Mouse (Mus musculus) CD8-positive naive resting alpha-beta T cell, adult 2 months (primary cell): ENCODE data around the gene Pak6.
"Not testable (repeated sequence)": the region's sequence is repeated elsewhere in the genome, so short reads cannot be mapped to it uniquely, and the experiment has no call there.

Experiments used
- DNase-seq, 2 experiments: peaks; one replicate each; pipeline ENCODE4 v3.0.0; 2022; ENCODE audit warnings: low read depth in 2 of 2, low spot score in 2 of 2

The Pak6 gene

GRCm38 (mm10) chr2:118662902-118663803 is at the start of gene Pak6:
Pak6 (plus strand) TSS chr2:118663303.
- peak; percentile 16 to 37 for DNase-seq

GRCm38 (mm10) chr2:118618013-118618412 is 45.1 kb upstream of the Pak6 start:
- no peak for DNase-seq

- no peak for DNase-seq
These were observed 43.0 kb upstream of the Pak6 start for GRCm38 (mm10) chr2:118620101-118620500.

- no peak for DNase-seq
These were observed 42.5 kb upstream of the Pak6 start for GRCm38 (mm10) chr2:118620608-118621007.

- DNase-seq = no peak
These were observed 33.8 kb upstream of the Pak6 start for GRCm38 (mm10) chr2:118629276-118629675.

GRCm38 (mm10) chr2:118633441-118633840 is 29.7 kb upstream of the Pak6 start:
- DNase-seq = no peak

- no peak for DNase-seq
These were observed 25.8 kb upstream of the Pak6 start for GRCm38 (mm10) chr2:118637258-118637657.

- DNase-seq = peak; percentile 75 to 80
These were observed 25.1 kb upstream of the Pak6 start for GRCm38 (mm10) chr2:118637888-118638526.

GRCm38 (mm10) chr2:118638686-118639085 is 24.4 kb upstream of the Pak6 start:
- no peak for DNase-seq

GRCm38 (mm10) chr2:118641147-118641546 is 22.0 kb upstream of the Pak6 start:
- DNase-seq = no peak

GRCm38 (mm10) chr2:118642431-118642830 is 20.7 kb upstream of the Pak6 start:
- peak; percentile 63 to 70 for DNase-seq

GRCm38 (mm10) chr2:118642942-118643341 is 20.2 kb upstream of the Pak6 start:
- peak in 1 of 2 experiments; percentile 2 for DNase-seq

- no peak for DNase-seq
These were observed 16.4 kb upstream of the Pak6 start for GRCm38 (mm10) chr2:118646665-118647064.

- DNase-seq = not testable (repeated sequence)
These were observed 12.4 kb upstream of the Pak6 start for GRCm38 (mm10) chr2:118650697-118651096.

GRCm38 (mm10) chr2:118656688-118657281 is 6.3 kb upstream of the Pak6 start:
- DNase-seq = no peak

GRCm38 (mm10) chr2:118658457-118658856 is 4.6 kb upstream of the Pak6 start:
- no peak for DNase-seq

- DNase-seq = no peak
These were observed 4.0 kb upstream of the Pak6 start for GRCm38 (mm10) chr2:118659077-118659476.

GRCm38 (mm10) chr2:118659493-118659892 is 3.6 kb upstream of the Pak6 start:
- no peak for DNase-seq

GRCm38 (mm10) chr2:118659998-118660452 is 3.1 kb upstream of the Pak6 start:
- DNase-seq = no peak

GRCm38 (mm10) chr2:118661891-118662290 is 1.2 kb upstream of the Pak6 start:
- DNase-seq = no peak

- no peak for DNase-seq
These were observed 982 bp downstream of the Pak6 start for GRCm38 (mm10) chr2:118663804-118664766.
